Mouse (Mus musculus) heart, postnatal 0 days (tissue): ENCODE results near the gene Rnf24. TPM values are rescaled to one million over a fixed set of nuclear protein-coding genes. Genes with fewer than 3 reads are reported as not detected.

Source experiments
- ATAC-seq: fragments of 200-750 bp; cut with Nextera tagmentation; 2 replicates; pipeline ENCODE4 v1.8.0; 2017; ENCODE audit warnings: low read depth, moderate number of reproducible peaks, moderate library complexity; ENCODE audit not compliant: insufficient read depth
- DNase-seq: peaks from one replicate; pipeline ENCODE4 v3.0.0-alpha.2; 2016; ENCODE audit warnings: low spot score
- H3K27ac ChIP-seq: fragments of 300-500 bp; sonication (generic); 2 replicates; pipeline ENCODE4 v1.5.1; 2014; ENCODE audit warnings: low read depth, mild to moderate bottlenecking
- H3K27me3 ChIP-seq: fragments of 300-500 bp; sonication (generic); 2 replicates; pipeline ENCODE4 v1.6.1; 2014; ENCODE audit warnings: low read length, mixed read lengths; ENCODE audit not compliant: control insufficient read depth, insufficient read depth
- H3K36me3 ChIP-seq: fragments of 300-500 bp; sonication (generic); replicated peaks from 2 replicates; pipeline ENCODE4 v1.6.1; 2014; ENCODE audit warnings: low read length, mixed read lengths; ENCODE audit not compliant: control insufficient read depth, insufficient read depth
- H3K4me1 ChIP-seq: fragments of 300-500 bp; sonication (generic); 2 replicates; pipeline ENCODE4 v1.6.1; 2014; ENCODE audit warnings: antibody characterized with exemption; ENCODE audit not compliant: control insufficient read depth, insufficient read depth
- H3K4me2 ChIP-seq: fragments of 300-500 bp; sonication (generic); 2 replicates; pipeline ENCODE4 v1.6.1; 2014; ENCODE audit warnings: low read depth, mild to moderate bottlenecking, low read length, moderate library complexity
- H3K4me3 ChIP-seq: fragments of 300-500 bp; sonication (generic); 2 replicates; pipeline ENCODE4 v1.5.1; 2014; ENCODE audit warnings: low read depth, low read length
- H3K9ac ChIP-seq: fragments of 300-500 bp; sonication (generic); replicated peaks from 2 replicates; pipeline ENCODE4 v1.6.1; 2014; ENCODE audit warnings: low read depth, low read length, mixed read lengths
- H3K9me3 ChIP-seq: fragments of 300-500 bp; sonication (generic); replicated peaks from 2 replicates; pipeline ENCODE4 v1.6.1; 2016; ENCODE audit warnings: low read length; ENCODE audit not compliant: control insufficient read depth
- CTCF ChIP-seq: IDR thresholded peaks from 2 replicates; pipeline ENCODE4 v1.5.1; 2016; ENCODE audit warnings: antibody characterized with exemption, control low read depth, low read depth
- EP300 ChIP-seq: IDR thresholded peaks from 2 replicates; pipeline ENCODE4 v1.6.1; 2016; ENCODE audit warnings: antibody characterized with exemption, low read depth
- WGBS: fragments of 180-500 bp; shearing (Covaris S2); extraction: QIAGEN DNeasy Blood & Tissue Kit; methylation state at CpG from one replicate; pipeline ENCODE4 v1.1.7; 2014; 5-methylcytosine and 5-hydroxymethylcytosine counted together
- polyA plus RNA-seq: library from polyadenylated mRNA; unstranded; fragments of >200 nt; fragmentation: Nextera tagmentation; extraction: Ambion mirVana; gene quantifications from 2 replicates; pipeline ENCODE4 v1.2.1, GENCODE M21; 2015
- total RNA-seq: library from RNA; depleted of rRNA; stranded (reverse); fragments of >200 nt; gene quantifications from 2 replicates; pipeline ENCODE4 v1.2.3, GENCODE M21; 2014; ENCODE audit warnings: low replicate concordance

The Rnf24 gene
- total and polyA plus RNA-seq, 2 experiments from 2014 or later: 1.4 to 7.7 TPM

DNA sequence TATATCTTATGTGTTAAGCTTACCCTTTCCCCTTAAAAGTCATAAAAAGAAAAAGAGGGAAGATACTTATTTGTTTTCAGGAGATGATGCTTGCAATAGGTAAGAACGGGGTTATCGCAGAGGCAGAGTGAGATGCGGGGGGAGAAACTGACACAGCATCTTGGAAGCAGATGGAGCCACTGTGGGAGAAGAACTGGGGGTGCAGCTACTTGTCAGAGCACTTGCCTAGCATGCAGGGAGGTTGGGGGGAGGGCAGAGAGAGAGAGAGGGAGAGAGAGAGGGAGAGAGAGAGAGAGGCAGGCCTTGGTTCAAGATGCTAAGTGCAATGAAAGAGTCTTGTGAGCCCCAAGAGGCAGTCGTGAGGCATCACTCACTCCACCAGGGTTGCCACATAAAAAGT is 32.5 kb upstream of the Rnf24 start:
- Histone ChIP-seq H3K36me3 (no peaks in the 10 kb centered on the region), H3K4me2 (no peak overlapping the region), H3K4me1 (no peaks in the 10 kb centered on the region), H3K27me3 (no peaks in the 10 kb centered on the region), H3K9me3 (no peaks in the 10 kb centered on the region), H3K9ac (no peak overlapping the region), H3K27ac (no peak overlapping the region), H3K4me3 (no peak overlapping the region)
- ATAC-seq: no peak
- TF ChIP-seq CTCF: no peak
- no peak for TF ChIP-seq EP300
- 80% methylated on average over 4 of the region's 4 CpGs for WGBS
- DNase-seq: no peak

DNA sequence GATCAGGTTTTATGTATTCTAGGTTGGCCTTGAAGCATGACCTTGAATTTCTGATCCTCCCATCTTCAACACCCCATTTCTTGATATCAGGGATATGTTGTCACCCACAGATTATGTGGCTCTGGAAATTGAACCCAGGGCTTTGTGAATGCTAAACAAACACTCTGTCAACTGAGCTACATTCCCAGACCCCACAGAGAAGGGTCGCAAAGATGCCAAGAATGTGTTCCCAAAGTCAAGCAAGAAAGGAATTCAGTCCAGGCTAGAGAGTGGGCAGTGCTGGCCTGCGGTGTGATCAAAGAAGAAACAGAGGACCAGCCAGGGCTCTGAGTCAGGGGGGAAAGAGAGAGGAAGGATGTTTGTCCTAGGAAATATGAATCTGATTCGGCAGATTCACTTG is 26.8 kb upstream of the Rnf24 start:
- TF ChIP-seq CTCF (no peak), EP300 (no peak)
- H3K9ac ChIP-seq: no peak overlapping the region
- peaks cover 4% of the 10 kb centered on the region for H3K9me3 ChIP-seq
- no peaks in the 10 kb centered on the region for H3K27me3 ChIP-seq
- no peaks in the 10 kb centered on the region for H3K36me3 ChIP-seq
- peaks cover 7% of the 10 kb centered on the region; the same call in 1 of the 2 replicates for H3K4me1 ChIP-seq
- ATAC-seq (no peak), DNase-seq (no peak)
- H3K4me3 ChIP-seq: no peak overlapping the region
- H3K4me2 ChIP-seq: no peak overlapping the region
- no peak overlapping the region for H3K27ac ChIP-seq
- 63% methylated on average over 3 of the region's 3 CpGs for WGBS

DNA sequence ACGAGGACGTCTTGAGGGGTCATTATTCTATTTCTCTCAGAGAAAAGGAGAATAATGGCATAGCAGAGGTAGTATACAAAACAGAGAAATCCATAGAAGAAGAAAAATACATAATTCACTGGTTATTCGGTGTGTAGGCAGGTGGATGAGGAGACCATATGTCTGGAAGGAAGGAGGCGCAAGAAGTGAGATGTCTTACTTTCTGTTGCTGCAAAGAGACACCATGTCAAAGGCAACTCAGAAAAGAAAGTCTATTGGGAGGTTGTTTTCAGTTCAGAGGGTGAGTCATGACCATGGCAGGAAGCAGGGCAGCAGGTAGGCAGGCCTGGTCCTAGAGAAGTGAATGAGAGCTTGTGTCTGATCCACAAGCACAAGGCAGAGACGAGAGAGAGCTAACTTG is 26.2 kb upstream of the Rnf24 start:
- Histone ChIP-seq H3K9ac (no peak overlapping the region), H3K9me3 (peaks cover 6% of the 10 kb centered on the region), H3K4me3 (no peak overlapping the region), H3K27ac (no peak overlapping the region), H3K4me2 (no peak overlapping the region), H3K27me3 (no peaks in the 10 kb centered on the region), H3K36me3 (no peaks in the 10 kb centered on the region), H3K4me1 (peaks cover 7% of the 10 kb centered on the region; the same call in 1 of the 2 replicates)
- DNase-seq: no peak
- 93% methylated on average over 5 of the region's 5 CpGs for WGBS
- ATAC-seq: no peak
- TF ChIP-seq EP300 (no peak), CTCF (no peak)

DNA sequence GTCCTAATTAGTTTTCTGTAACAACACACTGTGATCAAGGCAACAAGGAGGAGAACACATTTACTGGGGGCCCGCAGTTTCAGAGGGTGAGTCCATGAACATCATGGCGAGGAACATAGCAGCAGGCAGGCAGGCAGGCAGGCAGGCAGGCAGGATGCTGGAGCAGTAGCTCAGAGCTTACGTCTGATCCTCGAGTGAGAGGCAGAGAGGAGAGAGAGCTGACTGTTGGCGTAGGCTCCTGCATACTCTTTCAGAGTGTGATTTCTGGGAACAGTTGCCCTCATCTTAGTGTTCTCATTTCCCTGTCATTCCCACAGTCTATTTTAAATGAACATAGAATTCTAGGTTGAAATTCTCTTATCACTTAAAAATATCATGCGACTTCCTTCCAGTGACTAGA is 24.4 kb upstream of the Rnf24 start:
- H3K4me3 ChIP-seq: no peak overlapping the region
- H3K9ac ChIP-seq: no peak overlapping the region
- TF ChIP-seq EP300 (no peak), CTCF (no peak)
- no peak for DNase-seq
- WGBS: 43% methylated on average over 6 of the region's 6 CpGs
- H3K9me3 ChIP-seq: peaks cover 6% of the 10 kb centered on the region
- H3K27me3 ChIP-seq: no peaks in the 10 kb centered on the region
- peaks cover 7% of the 10 kb centered on the region; the same call in 1 of the 2 replicates for H3K4me1 ChIP-seq
- H3K4me2 ChIP-seq: no peak overlapping the region
- H3K36me3 ChIP-seq: no peaks in the 10 kb centered on the region
- no peak for ATAC-seq
- no peak overlapping the region for H3K27ac ChIP-seq

DNA sequence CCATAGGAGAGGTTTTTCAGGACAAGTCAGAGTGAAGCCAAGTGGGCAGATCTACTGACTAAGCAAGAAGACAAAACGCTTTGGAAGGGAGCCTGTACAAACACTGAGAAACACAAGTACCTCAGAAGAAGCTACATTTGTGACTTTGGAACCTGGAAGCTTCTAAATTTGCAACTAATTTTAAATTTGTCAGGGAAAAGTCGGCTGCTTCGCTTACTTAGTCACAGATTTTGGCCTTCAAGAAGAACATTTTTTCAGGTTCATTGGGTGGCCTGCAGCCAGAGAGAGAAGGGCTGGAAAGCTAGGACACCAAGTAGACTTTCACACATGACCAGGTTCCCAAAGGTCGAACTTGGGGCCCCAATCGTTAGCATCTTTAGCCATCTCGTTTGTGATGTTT is 21.0 kb upstream of the Rnf24 start:
- Histone ChIP-seq H3K9ac (no peak overlapping the region), H3K9me3 (peaks cover 6% of the 10 kb centered on the region), H3K27me3 (no peaks in the 10 kb centered on the region), H3K36me3 (no peaks in the 10 kb centered on the region), H3K27ac (no peak overlapping the region), H3K4me1 (peaks cover 7% of the 10 kb centered on the region; the same call in 1 of the 2 replicates), H3K4me3 (no peak overlapping the region), H3K4me2 (no peak overlapping the region)
- no peak for ATAC-seq
- no peak for TF ChIP-seq CTCF
- TF ChIP-seq EP300: no peak
- 85% methylated on average over 6 of the region's 6 CpGs for WGBS
- DNase-seq: no peak

DNA sequence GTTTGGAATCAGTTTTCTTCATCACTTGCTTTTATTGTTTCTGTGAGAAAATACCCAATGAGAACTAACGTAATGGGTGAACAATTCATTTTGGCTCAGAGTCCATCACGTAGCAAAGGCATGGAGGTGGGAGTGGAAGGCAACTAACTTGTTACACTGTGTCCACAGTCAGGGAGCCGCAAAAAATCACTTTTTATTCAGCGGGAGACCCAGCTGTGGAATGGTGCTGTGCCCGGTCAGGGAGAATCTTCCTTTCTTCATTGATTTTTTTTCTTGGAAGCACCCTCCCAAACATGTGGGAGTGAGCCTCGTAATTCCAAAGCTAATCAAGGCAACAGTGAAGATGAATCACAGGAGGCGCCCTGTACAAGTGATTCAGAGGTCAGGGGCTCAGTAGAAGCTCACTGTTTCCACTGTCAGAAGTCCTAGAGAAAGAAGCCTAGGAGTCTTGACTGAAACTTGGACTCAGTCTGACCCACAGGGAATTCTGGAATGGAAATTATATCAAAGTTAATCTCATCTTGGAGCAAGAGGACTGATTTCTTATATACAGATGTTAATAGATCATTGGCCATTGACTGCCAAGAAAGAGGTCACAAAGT is 19.7 kb upstream of the Rnf24 start:
- H3K4me1 ChIP-seq: peaks cover 7% of the 10 kb centered on the region; the same call in 1 of the 2 replicates
- DNase-seq (no peak), ATAC-seq (no peak)
- TF ChIP-seq CTCF (no peak), EP300 (no peak)
- peaks cover 6% of the 10 kb centered on the region for H3K9me3 ChIP-seq
- WGBS: 73% methylated on average over 7 of the region's 7 CpGs
- H3K27me3 ChIP-seq: no peaks in the 10 kb centered on the region
- H3K9ac ChIP-seq: no peak overlapping the region
- no peak overlapping the region for H3K27ac ChIP-seq
- no peak overlapping the region for H3K4me2 ChIP-seq
- H3K4me3 ChIP-seq: no peak overlapping the region
- no peaks in the 10 kb centered on the region for H3K36me3 ChIP-seq
